Mouse (Mus musculus): ENCODE measurements around the gene DXBay18. TPM values are rescaled to one million over a fixed set of nuclear protein-coding genes. Genes with fewer than 3 reads are reported as not detected.
"Not testable (repeated sequence)": the region's sequence is repeated elsewhere in the genome, so short reads cannot be mapped to it uniquely, and the experiment has no call there.

The DXBay18 gene
- not detected in 2 replicates for total RNA-seq (2014; fragmentation: Nextera tagmentation)
- total RNA-seq (2017), result not detected in 2 replicates
- polyA plus RNA-seq (2012), result not detected in 2 replicates

DNA sequence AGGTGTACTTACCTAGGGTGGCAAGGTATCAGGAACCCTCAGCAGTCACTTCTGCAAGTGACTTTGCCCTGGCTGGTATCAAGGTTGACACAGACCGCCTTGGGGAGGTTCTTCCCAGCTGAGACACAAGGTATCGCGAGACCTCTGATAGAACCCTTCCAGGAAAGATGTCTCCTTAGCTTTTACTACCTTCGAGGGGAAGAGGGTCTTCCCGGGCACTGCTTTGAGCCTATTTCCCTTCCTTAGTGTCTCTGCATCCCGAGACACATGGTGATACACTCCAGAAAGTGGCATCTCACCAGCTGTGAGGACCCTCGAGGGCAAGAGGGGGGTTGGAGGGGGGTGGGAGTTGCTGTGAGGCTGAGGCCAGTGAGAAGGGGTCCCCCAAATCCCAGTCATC lies at the start of gene DXBay18:
TSS of gene DXBay18 (minus strand) at position 101 of the 400 bp plus-strand sequence.
- not testable (repeated sequence) for H3K36me3 ChIP-seq (replicated peaks); H3K27me3 ChIP-seq (ENCODE audit: insufficient read depth, low read length); H3K9me3 ChIP-seq (replicated peaks); H3K4me1 ChIP-seq (ENCODE audit: insufficient read depth, low read depth, low read length); ATAC-seq (ENCODE audit: extremely low read depth, insufficient number of reproducible peaks, low FRiP score, poor library complexity, severe bottlenecking); DNase-seq (ENCODE audit: low spot score); H3K4me3 ChIP-seq (ENCODE audit: low read depth, low read length)

GRCm38 (mm10) chrX:73191934-73192333 lies 42.7 kb upstream of the DXBay18 start, which contains the start of gene Xlr3b:
TSS of gene Xlr3b (plus strand) at chrX:73192207.
- not testable (repeated sequence) for H3K4me1 ChIP-seq (ENCODE audit: insufficient read depth, low read depth, low read length); H3K27me3 ChIP-seq (ENCODE audit: insufficient read depth, low read length); H3K9me3 ChIP-seq (replicated peaks); ATAC-seq (ENCODE audit: extremely low read depth, insufficient number of reproducible peaks, low FRiP score, poor library complexity, severe bottlenecking); H3K4me3 ChIP-seq (ENCODE audit: low read depth, low read length); H3K36me3 ChIP-seq (replicated peaks); DNase-seq (ENCODE audit: low spot score)

DNA sequence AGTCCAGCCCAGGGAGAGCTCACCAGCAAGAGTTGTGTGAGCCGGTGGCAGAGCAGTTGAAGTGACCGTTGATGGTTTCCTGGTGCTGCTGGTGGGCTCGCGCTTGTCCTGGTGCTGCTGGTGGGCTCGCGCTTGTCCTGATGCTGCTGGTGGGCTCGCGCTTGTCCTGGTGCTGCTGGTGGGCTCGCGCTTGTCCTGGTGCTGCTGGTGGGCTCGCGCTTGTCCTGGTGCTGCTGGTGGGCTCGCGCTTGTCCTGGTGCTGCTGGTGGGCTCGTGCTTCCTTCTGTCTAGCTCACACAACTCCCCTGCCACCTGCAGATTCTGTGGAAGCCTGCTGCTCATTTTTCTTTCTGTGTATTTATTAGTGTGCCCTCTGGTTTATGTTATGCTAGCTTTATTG lies 27.6 kb upstream of the DXBay18 start, which contains the start of gene Spin2d:
TSS of gene Spin2d (minus strand) at position 101 of the 400 bp plus-strand sequence.
- ATAC-seq (ENCODE audit: extremely low read depth, insufficient number of reproducible peaks, low FRiP score, poor library complexity, severe bottlenecking); H3K27me3 ChIP-seq (ENCODE audit: insufficient read depth, low read length); H3K36me3 ChIP-seq (replicated peaks); H3K4me3 ChIP-seq (ENCODE audit: low read depth, low read length); DNase-seq (ENCODE audit: low spot score); H3K9me3 ChIP-seq (replicated peaks); H3K4me1 ChIP-seq (ENCODE audit: insufficient read depth, low read depth, low read length): not testable (repeated sequence)

DNA sequence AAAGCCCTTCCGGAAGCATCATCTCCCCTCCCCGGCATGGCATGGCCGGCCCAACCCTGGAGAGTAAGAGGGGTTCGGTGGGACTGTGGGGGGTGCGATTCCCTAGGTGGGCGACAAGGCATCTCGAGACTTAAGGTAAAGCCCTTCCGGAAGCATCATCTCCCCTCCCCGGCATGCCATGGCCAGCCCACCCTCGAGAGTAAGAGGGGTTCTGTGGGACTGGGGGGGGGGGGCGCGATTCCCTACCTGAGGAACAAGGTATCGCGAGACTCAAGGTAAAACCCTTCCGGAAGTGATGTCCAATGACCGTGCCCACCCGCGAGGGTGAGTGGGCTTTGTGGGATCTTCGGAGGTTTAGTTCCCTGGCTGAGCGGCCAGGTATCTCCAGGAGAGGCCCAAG lies 754 bp downstream of the DXBay18 start, which contains the start of gene Xlr5b:
TSS of gene Xlr5b (plus strand) at position 301 of the 400 bp plus-strand sequence.
- ATAC-seq (ENCODE audit: extremely low read depth, insufficient number of reproducible peaks, low FRiP score, poor library complexity, severe bottlenecking); H3K27me3 ChIP-seq (ENCODE audit: insufficient read depth, low read length): not testable (repeated sequence)

DNA sequence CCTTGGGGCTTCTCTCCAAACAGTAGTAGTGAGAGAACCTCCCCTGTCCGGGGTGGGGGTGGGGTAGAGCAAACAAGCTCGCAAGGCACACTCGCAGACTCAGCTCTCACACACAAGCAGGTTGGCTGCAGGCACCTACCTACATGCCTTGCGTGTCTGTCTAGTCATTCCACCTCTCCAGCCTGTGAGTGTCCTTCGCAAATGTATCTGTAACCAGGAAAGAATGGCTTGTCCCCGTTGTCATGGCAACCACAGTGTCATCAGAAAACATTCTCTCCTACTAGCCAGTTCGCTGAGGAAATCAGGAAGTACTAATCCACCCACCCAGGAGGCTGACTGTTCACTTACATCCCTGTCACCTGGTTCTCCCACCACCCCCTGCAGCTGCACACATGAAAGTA lies 6.0 kb downstream of the DXBay18 start:
- not testable (repeated sequence) for H3K36me3 ChIP-seq (replicated peaks); H3K27me3 ChIP-seq (ENCODE audit: insufficient read depth, low read length); ATAC-seq (ENCODE audit: extremely low read depth, insufficient number of reproducible peaks, low FRiP score, poor library complexity, severe bottlenecking); H3K4me3 ChIP-seq (ENCODE audit: low read depth, low read length); H3K4me1 ChIP-seq (ENCODE audit: insufficient read depth, low read depth, low read length); H3K9me3 ChIP-seq (replicated peaks); DNase-seq (ENCODE audit: low spot score)

More for the DNA sequence above, 754 bp downstream of the DXBay18 start, which contains the start of gene Xlr5b:
- not testable (repeated sequence) for H3K4me1 ChIP-seq (ENCODE audit: insufficient read depth, low read depth, low read length); H3K9me3 ChIP-seq (replicated peaks); H3K36me3 ChIP-seq (replicated peaks); DNase-seq (ENCODE audit: low spot score); H3K4me3 ChIP-seq (ENCODE audit: low read depth, low read length)

DNA sequence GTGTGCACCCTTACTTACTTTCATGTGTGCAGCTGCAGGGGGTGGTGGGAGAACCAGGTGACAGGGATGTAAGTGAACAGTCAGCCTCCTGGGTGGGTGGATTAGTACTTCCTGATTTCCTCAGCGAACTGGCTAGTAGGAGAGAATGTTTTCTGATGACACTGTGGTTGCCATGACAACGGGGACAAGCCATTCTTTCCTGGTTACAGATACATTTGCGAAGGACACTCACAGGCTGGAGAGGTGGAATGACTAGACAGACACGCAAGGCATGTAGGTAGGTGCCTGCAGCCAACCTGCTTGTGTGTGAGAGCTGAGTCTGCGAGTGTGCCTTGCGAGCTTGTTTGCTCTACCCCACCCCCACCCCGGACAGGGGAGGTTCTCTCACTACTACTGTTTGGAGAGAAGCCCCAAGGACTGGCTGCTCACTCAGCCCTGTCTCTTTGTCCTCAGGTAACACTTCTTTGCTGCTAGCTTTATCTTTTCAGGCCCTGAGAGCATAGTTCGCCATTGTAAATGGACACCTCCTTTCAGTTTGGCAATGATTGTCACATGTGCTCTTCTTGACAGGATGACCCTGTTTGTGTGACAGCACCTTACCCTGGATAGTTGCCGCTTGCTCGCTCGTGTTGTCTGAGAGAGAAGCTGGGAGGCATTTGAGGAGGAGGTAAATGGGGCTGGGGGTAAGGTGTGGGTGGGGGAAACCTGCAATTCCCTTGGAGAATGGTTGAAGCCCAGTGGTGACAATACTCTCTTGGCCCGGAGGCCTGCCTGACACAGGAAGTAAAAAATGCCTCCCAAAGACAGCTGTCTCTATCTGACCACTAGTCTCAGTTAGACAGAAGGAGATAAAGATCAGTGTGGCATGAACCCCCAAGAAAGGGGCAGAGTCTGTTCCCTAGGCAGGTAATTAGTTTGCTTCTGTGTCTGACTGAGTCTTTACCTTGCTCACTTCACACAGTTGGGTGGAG lies 26.1 kb downstream of the DXBay18 start:
- not testable (repeated sequence) for DNase-seq (ENCODE audit: low spot score); ATAC-seq (ENCODE audit: extremely low read depth, insufficient number of reproducible peaks, low FRiP score, poor library complexity, severe bottlenecking); H3K4me1 ChIP-seq (ENCODE audit: insufficient read depth, low read depth, low read length); H3K9me3 ChIP-seq (replicated peaks); H3K4me3 ChIP-seq (ENCODE audit: low read depth, low read length); H3K27me3 ChIP-seq (ENCODE audit: insufficient read depth, low read length); H3K36me3 ChIP-seq (replicated peaks)

GRCm38 (mm10) chrX:73116747-73117146 lies 32.5 kb downstream of the DXBay18 start, which contains the start of gene Gm14685:
TSS of gene Gm14685 (plus strand) at chrX:73117047.
- not testable (repeated sequence) for H3K4me3 ChIP-seq (ENCODE audit: low read depth, low read length); H3K36me3 ChIP-seq (replicated peaks); DNase-seq (ENCODE audit: low spot score); ATAC-seq (ENCODE audit: extremely low read depth, insufficient number of reproducible peaks, low FRiP score, poor library complexity, severe bottlenecking); H3K4me1 ChIP-seq (ENCODE audit: insufficient read depth, low read depth, low read length); H3K27me3 ChIP-seq (ENCODE audit: insufficient read depth, low read length); H3K9me3 ChIP-seq (replicated peaks)

DNA sequence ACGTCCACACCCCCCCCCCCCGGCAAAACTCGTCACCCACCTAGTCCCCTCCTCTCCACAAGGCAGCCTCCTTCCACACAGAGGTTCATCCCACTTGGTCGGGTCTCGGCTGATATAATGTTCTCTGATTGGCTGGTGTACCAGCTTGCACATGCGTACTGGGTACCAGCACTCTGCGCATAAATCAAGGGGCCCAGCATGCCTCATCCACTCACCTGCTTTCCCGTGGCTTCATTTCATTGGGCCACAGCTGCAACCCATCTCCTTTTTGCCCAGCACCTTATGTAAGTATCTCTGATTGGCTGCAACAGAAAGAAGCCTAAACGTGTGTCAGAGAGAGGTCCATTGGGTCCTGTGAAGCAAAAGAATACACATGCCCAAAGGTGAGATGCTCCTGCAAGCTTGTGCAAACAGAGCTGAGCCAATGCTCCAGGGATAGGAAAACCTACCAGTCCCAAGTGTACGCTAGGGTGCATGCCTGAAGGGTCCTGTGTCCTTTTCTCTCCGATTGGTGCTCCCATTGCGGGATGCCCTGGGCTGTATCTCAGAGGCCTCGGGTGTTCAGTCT lies 52.2 kb downstream of the DXBay18 start, which contains the start of gene Xlr3a:
TSS of gene Xlr3a (minus strand) at position 155 of the 568 bp plus-strand sequence.
- not testable (repeated sequence) for H3K36me3 ChIP-seq (replicated peaks); H3K27me3 ChIP-seq (ENCODE audit: insufficient read depth, low read length); H3K9me3 ChIP-seq (replicated peaks); H3K4me1 ChIP-seq (ENCODE audit: insufficient read depth, low read depth, low read length); H3K4me3 ChIP-seq (ENCODE audit: low read depth, low read length); DNase-seq (ENCODE audit: low spot score); ATAC-seq (ENCODE audit: extremely low read depth, insufficient number of reproducible peaks, low FRiP score, poor library complexity, severe bottlenecking)

Other genes starting within 250 kb of the DXBay18 start
- gene Cetn2, start 231.0 kb downstream of the DXBay18 start, total RNA-seq (2014; fragmentation: Nextera tagmentation), result 18.5 and 22.1 TPM in 2 replicates
- gene Cetn2, start 231.0 kb downstream of the DXBay18 start, total RNA-seq (2017), result 140 and 157 TPM in 2 replicates
- gene Cetn2, start 231.0 kb downstream of the DXBay18 start, polyA plus RNA-seq (2012), result 3.2 and 4.6 TPM in 2 replicates
- gene Nsdhl, start 230.9 kb downstream of the DXBay18 start, total RNA-seq (2014; fragmentation: Nextera tagmentation), result 41.9 and 47.8 TPM in 2 replicates
- gene Nsdhl, start 230.9 kb downstream of the DXBay18 start, total RNA-seq (2017), result 50.2 and 51.2 TPM in 2 replicates
- 1.9 and 2.0 TPM in 2 replicates for gene Nsdhl, start 230.9 kb downstream of the DXBay18 start, polyA plus RNA-seq (2012)
- not detected in 2 replicates for gene Zfp185, start 162.1 kb downstream of the DXBay18 start, total RNA-seq (2014; fragmentation: Nextera tagmentation)
- gene Zfp185, start 162.1 kb downstream of the DXBay18 start, total RNA-seq (2017), result 0.11 TPM in 1 of 2 replicates, not detected in the other
- gene Zfp185, start 162.1 kb downstream of the DXBay18 start, polyA plus RNA-seq (2012), result not detected in 2 replicates
- gene Pnma5, start 112.3 kb downstream of the DXBay18 start, total RNA-seq (2014; fragmentation: Nextera tagmentation), result not detected in 2 replicates
- gene Pnma5, start 112.3 kb downstream of the DXBay18 start, total RNA-seq (2017), result not detected in 2 replicates
- not detected in 2 replicates for gene Pnma5, start 112.3 kb downstream of the DXBay18 start, polyA plus RNA-seq (2012)
- not detected in 2 replicates for gene Pnma3, start 84.7 kb downstream of the DXBay18 start, total RNA-seq (2014; fragmentation: Nextera tagmentation)
- 0.05 TPM in 1 of 2 replicates, not detected in the other for gene Pnma3, start 84.7 kb downstream of the DXBay18 start, total RNA-seq (2017)
- gene Pnma3, start 84.7 kb downstream of the DXBay18 start, polyA plus RNA-seq (2012), result not detected in 2 replicates
- not detected in 2 replicates for gene Xlr4a, start 67.0 kb downstream of the DXBay18 start, total RNA-seq (2014; fragmentation: Nextera tagmentation)
- not detected in 2 replicates for gene Xlr4a, start 67.0 kb downstream of the DXBay18 start, total RNA-seq (2017)
- not detected in 2 replicates for gene Xlr4a, start 67.0 kb downstream of the DXBay18 start, polyA plus RNA-seq (2012)
- gene Xlr3a, start 52.4 kb downstream of the DXBay18 start, total RNA-seq (2014; fragmentation: Nextera tagmentation), result not detected in 2 replicates
- gene Xlr3a, start 52.4 kb downstream of the DXBay18 start, total RNA-seq (2017), result 0.16 and 0.29 TPM in 2 replicates
- not detected in 2 replicates for gene Xlr3a, start 52.4 kb downstream of the DXBay18 start, polyA plus RNA-seq (2012)
- not detected in 2 replicates for gene Gm14685, start 32.4 kb downstream of the DXBay18 start, total RNA-seq (2014; fragmentation: Nextera tagmentation)
- 0.16 TPM in 1 of 2 replicates, not detected in the other for gene Gm14685, start 32.4 kb downstream of the DXBay18 start, total RNA-seq (2017)
- gene Gm14685, start 32.4 kb downstream of the DXBay18 start, polyA plus RNA-seq (2012), result not detected in 2 replicates
- gene Xlr5b, start 654 bp downstream of the DXBay18 start, total RNA-seq (2014; fragmentation: Nextera tagmentation), result not detected in 2 replicates
- gene Xlr5b, start 654 bp downstream of the DXBay18 start, total RNA-seq (2017), result not detected in 2 replicates
- not detected in 2 replicates for gene Xlr5b, start 654 bp downstream of the DXBay18 start, polyA plus RNA-seq (2012)
- not detected in 2 replicates for gene Spin2d, start 27.5 kb upstream of the DXBay18 start, total RNA-seq (2014; fragmentation: Nextera tagmentation)
- 0.11 TPM in 1 of 2 replicates, not detected in the other for gene Spin2d, start 27.5 kb upstream of the DXBay18 start, total RNA-seq (2017)
- not detected in 2 replicates for gene Spin2d, start 27.5 kb upstream of the DXBay18 start, polyA plus RNA-seq (2012)
- gene Xlr3b, start 42.8 kb upstream of the DXBay18 start, total RNA-seq (2014; fragmentation: Nextera tagmentation), result not detected in 2 replicates
- 0.11 TPM in 1 of 2 replicates, not detected in the other for gene Xlr3b, start 42.8 kb upstream of the DXBay18 start, total RNA-seq (2017)
- not detected in 2 replicates for gene Xlr3b, start 42.8 kb upstream of the DXBay18 start, polyA plus RNA-seq (2012)
- gene Xlr4b, start 64.9 kb upstream of the DXBay18 start, total RNA-seq (2014; fragmentation: Nextera tagmentation), result not detected in 2 replicates
- gene Xlr4b, start 64.9 kb upstream of the DXBay18 start, total RNA-seq (2017), result 0.11 TPM in 1 of 2 replicates, not detected in the other
- gene Xlr4b, start 64.9 kb upstream of the DXBay18 start, polyA plus RNA-seq (2012), result not detected in 2 replicates
- 2.0 and 2.3 TPM in 2 replicates for gene F8a, start 78.8 kb upstream of the DXBay18 start, total RNA-seq (2014; fragmentation: Nextera tagmentation)
- 5.9 and 6.1 TPM in 2 replicates for gene F8a, start 78.8 kb upstream of the DXBay18 start, total RNA-seq (2017)
- gene F8a, start 78.8 kb upstream of the DXBay18 start, polyA plus RNA-seq (2012), result 14.7 and 18.2 TPM in 2 replicates
- not detected in 2 replicates for gene Xlr4c, start 93.7 kb upstream of the DXBay18 start, total RNA-seq (2014; fragmentation: Nextera tagmentation)
- 0.33 TPM in 1 of 2 replicates, not detected in the other for gene Xlr4c, start 93.7 kb upstream of the DXBay18 start, total RNA-seq (2017)
- not detected in 2 replicates for gene Xlr4c, start 93.7 kb upstream of the DXBay18 start, polyA plus RNA-seq (2012)
- gene Xlr3c, start 115.9 kb upstream of the DXBay18 start, total RNA-seq (2014; fragmentation: Nextera tagmentation), result not detected in 2 replicates
- gene Xlr3c, start 115.9 kb upstream of the DXBay18 start, total RNA-seq (2017), result 0.16 TPM in 1 of 2 replicates, not detected in the other
- gene Xlr3c, start 115.9 kb upstream of the DXBay18 start, polyA plus RNA-seq (2012), result not detected in 2 replicates
- gene Xlr5a, start 143.5 kb upstream of the DXBay18 start, total RNA-seq (2014; fragmentation: Nextera tagmentation), result not detected in 2 replicates
- gene Xlr5a, start 143.5 kb upstream of the DXBay18 start, total RNA-seq (2017), result not detected in 2 replicates
- not detected in 2 replicates for gene Xlr5a, start 143.5 kb upstream of the DXBay18 start, polyA plus RNA-seq (2012)
- gene Xlr5c, start 143.5 kb upstream of the DXBay18 start, total RNA-seq (2014; fragmentation: Nextera tagmentation), result not detected in 2 replicates
- 0.27 TPM in 1 of 2 replicates, not detected in the other for gene Xlr5c, start 143.5 kb upstream of the DXBay18 start, total RNA-seq (2017)
- gene Xlr5c, start 143.5 kb upstream of the DXBay18 start, polyA plus RNA-seq (2012), result not detected in 2 replicates
- gene Gm45015, start 187.4 kb upstream of the DXBay18 start, total RNA-seq (2014; fragmentation: Nextera tagmentation), result not detected in 2 replicates
- not detected in 2 replicates for gene Gm45015, start 187.4 kb upstream of the DXBay18 start, total RNA-seq (2017)
- not detected in 2 replicates for gene Gm45015, start 187.4 kb upstream of the DXBay18 start, polyA plus RNA-seq (2012)
- gene Zfp275, start 193.2 kb upstream of the DXBay18 start, total RNA-seq (2014; fragmentation: Nextera tagmentation), result 13.0 and 21.1 TPM in 2 replicates
- 9.4 and 9.9 TPM in 2 replicates for gene Zfp275, start 193.2 kb upstream of the DXBay18 start, total RNA-seq (2017)
- 2.0 TPM in 2 replicates for gene Zfp275, start 193.2 kb upstream of the DXBay18 start, polyA plus RNA-seq (2012)
- gene Gm18336, start 249.3 kb upstream of the DXBay18 start, total RNA-seq (2014; fragmentation: Nextera tagmentation), result not detected in 2 replicates
- not detected in 2 replicates for gene Gm18336, start 249.3 kb upstream of the DXBay18 start, total RNA-seq (2017)
- gene Gm18336, start 249.3 kb upstream of the DXBay18 start, polyA plus RNA-seq (2012), result not detected in 2 replicates

Measured in G1E (cell line).